Mouse (Mus musculus) kidney, embryonic 16.5 days (tissue): ENCODE measurements at regions not wholly inside any gene's neighbourhood (a gene's known extent, or its start where the extent isn't known, plus 50 kb on each side); places are given as distances from the start of the nearest gene placed in this dataset.

ENCODE experiments used
- ATAC-seq: fragments of 200-750 bp; cut with Nextera tagmentation; 2 replicates; pipeline ENCODE4 v1.8.0; 2017; ENCODE audit warnings: moderate TSS enrichment; ENCODE audit not compliant: low FRiP score, low TSS enrichment
- H3K27ac ChIP-seq: fragments of 300-500 bp; sonication (generic); 2 replicates; pipeline ENCODE4 v1.5.1; 2014; ENCODE audit warnings: low read length
- H3K27me3 ChIP-seq: fragments of 300-500 bp; sonication (generic); 2 replicates; pipeline ENCODE4 v1.6.1; 2014; ENCODE audit warnings: low read length, control low read depth, mixed read lengths; ENCODE audit not compliant: insufficient read depth
- H3K36me3 ChIP-seq: fragments of 300-500 bp; sonication (generic); 2 replicates; pipeline ENCODE4 v1.6.1; 2014; ENCODE audit warnings: low read length, control low read depth, mixed read lengths; ENCODE audit not compliant: insufficient read depth
- H3K4me1 ChIP-seq: fragments of 300-500 bp; sonication (generic); 2 replicates; pipeline ENCODE4 v1.6.1; 2014; ENCODE audit warnings: low read length, control low read depth, mixed read lengths; ENCODE audit not compliant: insufficient read depth
- H3K4me2 ChIP-seq: fragments of 300-500 bp; sonication (generic); replicated peaks from 2 replicates; pipeline ENCODE4 v1.6.1; 2014; ENCODE audit warnings: low read depth, low read length
- H3K4me3 ChIP-seq: fragments of 300-500 bp; sonication (generic); 2 replicates; pipeline ENCODE4 v1.5.1; 2014; ENCODE audit warnings: mild to moderate bottlenecking, low read length
- H3K9ac ChIP-seq: fragments of 300-500 bp; sonication (generic); replicated peaks from 2 replicates; pipeline ENCODE4 v1.6.1; 2014; ENCODE audit warnings: low read length
- H3K9me3 ChIP-seq: fragments of 300-500 bp; sonication (generic); 2 replicates; pipeline ENCODE4 v1.6.1; 2016; ENCODE audit warnings: low read length, control low read depth
- WGBS: fragments of 180-500 bp; shearing (Covaris S2); extraction: QIAGEN DNeasy Blood & Tissue Kit; methylation state at CpG from one replicate; pipeline ENCODE4 v1.1.7; 2014; 5-methylcytosine and 5-hydroxymethylcytosine counted together

DNA sequence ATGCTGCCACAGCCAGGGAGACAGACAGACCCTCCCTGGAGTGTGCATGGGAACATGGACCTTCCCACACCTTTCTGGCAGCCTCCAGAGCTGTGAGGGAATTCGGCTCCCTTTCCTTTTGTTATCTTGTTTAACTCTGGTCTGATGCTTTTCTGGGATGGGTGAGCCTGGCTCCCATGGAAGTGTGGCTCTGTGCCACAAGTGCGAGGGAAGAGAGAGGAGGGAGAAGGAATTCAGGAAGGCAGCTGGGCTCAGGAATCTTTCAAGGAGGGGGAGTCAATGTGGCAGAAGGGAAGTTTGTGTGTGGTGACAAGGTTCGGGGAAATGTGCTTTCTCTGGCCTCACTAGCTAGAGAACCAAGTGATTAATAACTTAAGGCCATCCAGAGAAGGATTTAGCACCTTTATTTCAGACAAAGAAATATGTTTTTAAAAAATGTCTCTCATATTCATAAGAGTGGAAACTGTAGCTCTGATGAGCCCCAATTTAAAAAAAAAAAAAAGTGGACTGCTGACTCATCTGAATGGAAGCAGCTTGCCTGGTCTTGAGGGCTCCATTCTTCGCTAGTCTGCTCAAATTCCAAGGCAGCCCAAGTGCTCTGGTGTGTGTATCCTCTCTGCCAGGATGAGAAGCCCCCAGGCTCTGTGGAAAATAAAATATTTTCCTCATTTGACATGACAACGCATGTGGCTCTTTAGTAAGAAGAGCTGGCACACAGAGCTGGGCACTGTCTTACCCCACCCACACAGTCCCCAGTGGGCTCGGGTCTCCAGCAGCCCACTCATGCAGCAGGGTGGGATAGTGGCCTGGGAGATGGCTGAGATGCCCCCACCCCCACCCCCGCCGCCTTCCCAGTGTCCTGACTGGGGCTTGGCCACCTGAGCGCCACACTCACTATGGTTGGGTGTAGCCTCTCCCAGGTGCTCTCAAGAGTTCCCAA lies 129.1 kb downstream of the Gas1 start:
- Histone ChIP-seq H3K4me2 (no peak overlapping the region), H3K9ac (no peak overlapping the region), H3K4me1 (peaks cover 5% of the 10 kb centered on the region; the same call in 1 of the 2 replicates), H3K36me3 (no peaks in the 10 kb centered on the region), H3K9me3 (no peaks in the 10 kb centered on the region), H3K4me3 (no peak overlapping the region), H3K27ac (no peak overlapping the region), H3K27me3 (no peaks in the 10 kb centered on the region)
- 56% methylated on average over 9 of the region's 9 CpGs for WGBS
- ATAC-seq = peak; percentile 40

DNA sequence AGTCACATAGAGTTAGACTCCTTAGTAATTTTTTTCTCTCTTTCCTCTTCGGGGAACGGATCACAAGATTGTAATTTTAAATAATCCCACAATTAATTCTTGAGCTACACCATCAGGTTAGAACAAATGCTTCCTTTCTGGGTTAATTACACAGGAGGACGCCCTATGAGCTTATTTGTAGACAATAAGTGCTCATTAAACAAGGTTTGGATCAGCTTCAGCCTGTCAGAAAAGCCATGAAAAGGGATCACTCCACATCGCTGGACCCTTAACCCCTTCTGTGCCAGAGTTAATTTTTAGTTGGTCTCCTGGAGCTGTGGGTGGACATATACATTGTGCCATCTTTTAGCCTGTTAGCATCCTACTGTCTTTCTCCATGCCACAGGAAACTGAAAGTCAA lies 131.4 kb downstream of the Gas1 start:
- no peak overlapping the region for H3K9ac ChIP-seq
- no peaks in the 10 kb centered on the region for H3K27me3 ChIP-seq
- no peak for ATAC-seq
- H3K4me1 ChIP-seq = peaks cover 5% of the 10 kb centered on the region; the same call in 1 of the 2 replicates
- H3K4me2 ChIP-seq = no peak overlapping the region
- no peak overlapping the region for H3K27ac ChIP-seq
- H3K4me3 ChIP-seq = no peak overlapping the region
- H3K9me3 ChIP-seq = no peaks in the 10 kb centered on the region
- no peaks in the 10 kb centered on the region for H3K36me3 ChIP-seq
- WGBS = 50% methylated on average over 4 of the region's 4 CpGs

DNA sequence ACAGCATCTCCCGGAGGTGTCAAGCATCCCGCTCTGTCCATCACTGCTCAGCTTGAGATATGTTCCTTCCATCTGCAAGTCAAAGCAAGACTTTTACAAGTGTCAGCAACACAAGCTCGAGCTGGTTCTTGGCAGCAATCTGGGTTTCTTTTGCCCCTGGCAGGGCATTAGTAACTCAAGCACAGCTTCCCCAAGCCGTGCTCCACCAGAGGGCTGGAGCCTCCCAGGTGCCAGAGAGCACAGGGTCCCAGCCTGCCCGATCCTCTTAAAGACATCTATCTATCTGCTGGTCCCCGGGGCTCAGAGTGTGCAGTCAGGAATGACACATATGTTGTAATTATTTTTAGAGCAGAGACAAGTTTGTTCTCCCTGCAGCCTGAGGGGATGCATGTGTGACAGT lies 132.3 kb downstream of the Gas1 start:
- 44% methylated on average over 6 of the region's 6 CpGs for WGBS
- H3K4me1 ChIP-seq = peaks cover 5% of the 10 kb centered on the region; the same call in 1 of the 2 replicates
- no peak overlapping the region for H3K4me3 ChIP-seq
- no peaks in the 10 kb centered on the region for H3K9me3 ChIP-seq
- no peak overlapping the region for H3K27ac ChIP-seq
- H3K36me3 ChIP-seq = no peaks in the 10 kb centered on the region
- no peak overlapping the region for H3K9ac ChIP-seq
- no peak overlapping the region for H3K4me2 ChIP-seq
- no peak for ATAC-seq
- H3K27me3 ChIP-seq = no peaks in the 10 kb centered on the region

DNA sequence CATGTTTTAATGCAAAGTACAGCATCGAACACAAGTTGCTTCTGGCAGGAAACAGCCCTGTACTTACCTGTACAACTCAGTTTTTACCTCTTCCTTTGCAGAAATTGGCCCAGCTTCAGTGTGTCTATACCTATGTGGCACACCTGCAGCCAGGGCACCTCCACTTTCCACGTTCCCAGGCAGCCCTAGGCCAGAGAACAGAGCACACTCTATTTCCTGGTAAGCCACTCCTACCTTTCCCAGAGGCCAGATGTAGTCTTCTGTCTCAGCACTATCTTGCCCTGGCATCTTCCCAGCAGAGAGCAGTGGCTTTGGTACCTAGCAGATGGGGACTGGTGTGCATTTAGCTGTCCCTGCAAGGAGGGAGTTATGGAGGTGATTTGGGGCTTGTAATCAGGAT lies 134.7 kb downstream of the Gas1 start:
- Histone ChIP-seq H3K4me3 (no peak overlapping the region), H3K4me2 (no peak overlapping the region), H3K9me3 (no peaks in the 10 kb centered on the region), H3K27ac (no peak overlapping the region), H3K4me1 (no peaks in the 10 kb centered on the region), H3K27me3 (no peaks in the 10 kb centered on the region), H3K36me3 (no peaks in the 10 kb centered on the region), H3K9ac (no peak overlapping the region)
- WGBS = 85% methylated on average over 2 of the region's 2 CpGs
- no peak for ATAC-seq

DNA sequence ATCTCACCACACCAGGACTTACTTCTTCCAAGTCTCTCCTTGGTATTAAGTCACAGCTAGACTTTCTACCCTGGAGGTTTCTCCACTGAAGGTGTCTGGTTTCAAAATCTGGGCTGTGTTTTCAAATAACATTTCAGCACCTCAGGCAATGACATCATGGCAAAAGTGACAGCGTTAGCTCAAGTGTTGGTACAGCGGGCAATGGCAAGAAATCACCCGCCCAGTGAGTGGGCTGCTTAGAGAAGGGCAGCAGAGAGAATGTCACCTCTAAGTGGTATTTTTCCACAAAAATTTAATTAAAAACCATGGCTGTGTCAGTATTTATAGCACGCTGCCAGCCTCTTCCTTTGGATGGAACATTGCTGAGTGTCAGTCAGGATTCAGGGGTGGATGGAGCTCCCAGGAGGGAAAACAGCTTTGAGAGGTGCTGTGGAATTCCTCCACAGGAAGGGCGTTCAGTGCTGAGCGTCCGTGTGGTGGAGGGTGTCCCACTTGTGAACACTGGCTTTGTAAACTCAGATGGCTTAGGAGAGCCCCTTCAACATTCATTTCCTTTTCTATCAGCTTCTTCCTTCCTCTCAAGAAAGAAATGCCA lies 141.5 kb downstream of the Gas1 start:
- Histone ChIP-seq H3K9me3 (no peaks in the 10 kb centered on the region), H3K4me1 (no peaks in the 10 kb centered on the region), H3K27me3 (no peaks in the 10 kb centered on the region), H3K4me2 (no peak overlapping the region), H3K9ac (no peak overlapping the region), H3K27ac (no peak overlapping the region), H3K4me3 (no peak overlapping the region), H3K36me3 (no peaks in the 10 kb centered on the region)
- no peak for ATAC-seq
- 87% methylated on average over 7 of the region's 7 CpGs for WGBS

DNA sequence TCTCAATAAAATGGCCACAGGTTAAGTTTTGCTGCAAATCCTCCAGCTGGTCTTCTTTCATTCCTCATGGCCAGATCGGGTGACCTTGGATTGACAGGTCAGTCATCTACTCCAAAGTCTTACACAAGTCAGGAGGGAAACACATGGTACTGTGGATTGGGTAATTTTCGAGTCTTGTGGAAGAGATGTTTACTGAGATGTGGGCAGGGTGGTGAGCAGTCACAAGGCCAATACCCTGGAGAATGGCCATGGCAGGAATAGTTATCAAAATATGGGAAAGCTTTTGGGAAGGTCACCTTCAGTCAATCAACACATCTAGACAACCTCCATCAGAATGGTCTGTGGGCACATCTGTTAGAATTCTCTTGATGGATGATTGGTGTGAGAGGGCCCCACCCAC lies 144.0 kb downstream of the Gas1 start:
- no peak overlapping the region for H3K4me3 ChIP-seq
- no peak overlapping the region for H3K4me2 ChIP-seq
- 87% methylated on average over 2 of the region's 2 CpGs for WGBS
- H3K27ac ChIP-seq = no peak overlapping the region
- no peaks in the 10 kb centered on the region for H3K27me3 ChIP-seq
- no peaks in the 10 kb centered on the region for H3K4me1 ChIP-seq
- ATAC-seq = no peak
- H3K9me3 ChIP-seq = peaks cover 4% of the 10 kb centered on the region; the same call in 1 of the 2 replicates
- no peak overlapping the region for H3K9ac ChIP-seq
- H3K36me3 ChIP-seq = no peaks in the 10 kb centered on the region

DNA sequence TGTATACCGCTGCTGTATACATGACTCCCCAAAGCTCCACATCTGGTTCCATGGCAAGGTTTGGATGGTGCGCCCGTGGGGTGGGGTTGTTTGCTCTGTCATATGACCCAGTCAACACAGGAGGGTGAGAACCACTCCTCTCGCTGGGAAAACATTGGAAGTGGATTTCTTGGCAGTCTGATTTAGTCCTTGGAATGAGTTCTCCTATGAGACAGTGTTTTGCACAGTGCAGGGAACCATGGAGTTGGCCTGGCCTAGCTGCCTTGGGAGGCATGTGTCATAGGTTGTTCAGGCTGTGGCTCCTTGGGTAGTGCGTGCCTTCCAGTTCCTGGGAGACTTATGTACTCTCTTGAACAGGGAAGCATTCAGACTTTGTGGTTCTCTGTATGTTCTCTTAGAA lies 144.6 kb downstream of the Gas1 start:
- H3K27ac ChIP-seq = no peak overlapping the region
- H3K4me1 ChIP-seq = no peaks in the 10 kb centered on the region
- H3K4me2 ChIP-seq = no peak overlapping the region
- H3K9me3 ChIP-seq = peaks cover 4% of the 10 kb centered on the region; the same call in 1 of the 2 replicates
- no peaks in the 10 kb centered on the region for H3K36me3 ChIP-seq
- H3K4me3 ChIP-seq = no peak overlapping the region
- 78% methylated on average over 5 of the region's 5 CpGs for WGBS
- no peaks in the 10 kb centered on the region for H3K27me3 ChIP-seq
- H3K9ac ChIP-seq = no peak overlapping the region
- ATAC-seq = no peak

DNA sequence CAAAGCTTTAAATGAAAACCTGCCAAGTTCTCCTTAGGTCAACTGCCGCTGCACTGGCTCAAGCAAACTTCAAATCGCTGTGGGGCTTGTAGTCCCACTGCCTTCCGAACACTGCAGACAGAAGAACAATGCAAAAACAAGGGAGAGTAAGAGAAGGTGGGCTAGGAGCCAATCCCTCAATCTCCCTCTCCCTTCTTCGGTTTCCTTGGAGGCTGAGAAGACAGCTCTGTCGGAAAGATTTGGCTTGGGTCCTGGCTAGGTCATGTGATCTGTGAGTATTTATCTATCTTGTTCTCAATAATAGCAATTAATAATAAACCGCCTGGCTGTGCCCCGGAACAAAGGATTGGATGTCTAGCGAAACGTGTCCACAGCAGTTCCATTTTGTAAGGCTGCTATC lies 147.6 kb downstream of the Gas1 start:
- Histone ChIP-seq H3K27ac (no peak overlapping the region), H3K4me1 (no peaks in the 10 kb centered on the region), H3K4me3 (no peak overlapping the region), H3K27me3 (no peaks in the 10 kb centered on the region), H3K4me2 (no peak overlapping the region), H3K9me3 (peaks cover 4% of the 10 kb centered on the region; the same call in 1 of the 2 replicates), H3K9ac (no peak overlapping the region), H3K36me3 (no peaks in the 10 kb centered on the region)
- ATAC-seq = no peak
- 70% methylated on average over 9 of the region's 9 CpGs for WGBS

DNA sequence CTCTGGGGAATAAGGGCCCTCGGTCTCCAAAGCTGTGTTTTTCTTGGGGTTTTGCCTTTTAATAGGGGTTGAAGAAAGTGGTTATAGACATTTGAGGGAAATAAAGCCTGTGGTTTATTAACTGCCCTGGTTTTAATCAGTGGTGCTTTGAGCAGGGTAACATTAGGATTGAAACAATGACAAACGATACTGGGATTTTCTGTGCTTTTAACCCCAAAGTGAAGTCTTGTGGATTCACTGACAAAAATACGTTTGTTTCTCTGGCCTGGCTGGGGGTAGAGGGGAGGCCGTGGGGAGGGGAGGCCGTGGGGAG lies 157.0 kb downstream of the Gas1 start:
- no peaks in the 10 kb centered on the region for H3K27me3 ChIP-seq
- no peak overlapping the region for H3K9ac ChIP-seq
- H3K4me2 ChIP-seq = no peak overlapping the region
- H3K36me3 ChIP-seq = no peaks in the 10 kb centered on the region
- H3K27ac ChIP-seq = no peak overlapping the region
- no peaks in the 10 kb centered on the region for H3K9me3 ChIP-seq
- peaks cover 19% of the 10 kb centered on the region for H3K4me1 ChIP-seq
- ATAC-seq = no peak
- H3K4me3 ChIP-seq = no peak overlapping the region
- 23% methylated on average over 5 of the region's 5 CpGs for WGBS
